Mouse (Mus musculus) small intestine, adult 2 months (tissue): ENCODE data around the gene Mybphl.

Experiments used
- CTCF ChIP-seq: fragments of 200-500 bp; IDR thresholded peaks from 2 replicates; pipeline ENCODE4 v1.5.1; 2012; ENCODE audit warnings: low read depth, mild to moderate bottlenecking, control low read depth, inconsistent platforms, low read length, moderate library complexity, mixed read lengths; ENCODE audit not compliant: insufficient replicate concordance, insufficient read length; ENCODE audit errors: extremely low read depth
- POLR2A ChIP-seq: fragments of 200-500 bp; IDR thresholded peaks from 2 replicates; pipeline ENCODE4 v1.6.1; 2012; ENCODE audit warnings: low read depth, mild to moderate bottlenecking, control low read depth, inconsistent platforms, low read length, moderate library complexity

- TF ChIP-seq POLR2A (no peak), CTCF (no peak)
Observed at GRCm38 (mm10) chr3:108411026-108411753, 46.5 kb downstream of the Mybphl start.
